Mouse (Mus musculus): ENCODE measurements around the gene Tnfrsf1b.

GRCm38 (mm10) chr4:145193991-145194511 is 52.6 kb downstream of the Tnfrsf1b start:
- TF ChIP-seq GATA1 (IDR thresholded peaks at IDR 0.05; ENCODE audit: borderline replicate concordance, low read length): no peak
- no peak for TF ChIP-seq FLI1 (IDR thresholded peaks at IDR 0.05; ENCODE audit: low read length)
